Mouse (Mus musculus) adrenal gland, adult 2 months (tissue): Measurements from ENCODE around the gene Trim16. TPM values are rescaled to one million over a fixed set of nuclear protein-coding genes. Genes with fewer than 3 reads are reported as not detected.

ENCODE experiments used
- DNase-seq: peaks from one replicate; pipeline ENCODE4 v3.0.0; 2021
- long read RNA-seq: library from polyadenylated mRNA; stranded (forward); transcript quantifications from one replicate; pipeline ENCODE4 v2.0.0, GENCODE M21; 2021
- polyA plus RNA-seq: library from polyadenylated mRNA; depleted of rRNA; stranded (reverse); fragments of >200 nt; gene quantifications from 2 replicates; pipeline ENCODE4 v1.2.3, GENCODE M21; 2012; rRNA removed
- total RNA-seq, 2 experiments: library from RNA; stranded (reverse); gene quantifications; 2 replicates each; pipeline ENCODE4 v1.2.3; 2021

Gene Trim16
- 1 to 10 TPM; 5.7 to 9.6 TPM for total RNA-seq
- 1.7 and 2.2 TPM in 2 replicates for polyA plus RNA-seq
- long read RNA-seq, transcript Trim16-201 (6 exons, 3,906 nt) = major isoform, 10 of 15 reads
- long read RNA-seq, partial matches to known transcripts = 0 of 15 reads
- long read RNA-seq, other reads (novel, unspliced or antisense) = 5 of 15 reads

DNA sequence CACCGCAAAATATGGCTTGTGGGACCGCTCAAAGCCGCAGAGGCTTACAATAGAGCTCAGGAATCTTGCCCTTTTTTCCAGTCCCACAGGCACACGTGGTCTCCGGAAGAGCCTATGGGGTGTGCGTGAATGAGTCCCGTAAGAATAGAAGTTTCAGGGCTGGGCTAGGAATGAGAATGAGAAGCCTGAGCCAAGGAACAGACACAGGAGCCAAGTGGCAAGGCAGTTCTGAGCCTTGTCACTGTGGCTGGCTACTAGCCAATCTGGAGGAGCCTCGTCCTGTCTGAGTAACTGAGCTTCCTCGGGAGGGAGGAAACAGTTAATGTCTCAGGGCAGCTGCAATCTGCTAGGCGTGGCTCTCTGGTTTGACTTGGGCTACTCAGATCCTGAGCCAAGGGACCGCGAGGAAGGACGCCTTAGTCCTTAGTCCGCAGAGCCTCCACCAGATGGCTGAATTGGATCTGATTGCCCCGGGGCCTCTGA is at the start of gene Trim16:
Gene Trim16, plus strand, starts transcription at position 173 of the 483 bp plus-strand sequence.
- peak; percentile 82 for DNase-seq

DNA sequence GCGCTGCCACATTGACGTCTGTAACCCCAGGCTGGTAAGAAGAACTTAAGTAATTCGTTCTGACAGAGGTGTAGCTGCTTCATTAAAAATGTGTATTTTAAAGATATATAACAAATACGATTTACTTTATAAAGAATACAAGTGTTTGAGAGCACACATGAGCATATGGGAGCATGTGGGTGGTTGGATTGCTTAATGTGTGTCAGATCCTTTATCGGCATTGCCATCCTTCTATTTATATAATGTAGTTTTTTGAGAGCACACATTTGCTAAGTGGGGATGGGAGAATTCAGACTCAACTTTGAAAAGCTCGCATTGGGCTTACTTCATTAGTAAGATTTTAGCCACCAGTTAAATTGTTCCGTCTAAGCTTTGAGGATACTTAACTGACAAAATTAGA is 43.5 kb upstream of the Trim16 start:
- no peak for DNase-seq

DNA sequence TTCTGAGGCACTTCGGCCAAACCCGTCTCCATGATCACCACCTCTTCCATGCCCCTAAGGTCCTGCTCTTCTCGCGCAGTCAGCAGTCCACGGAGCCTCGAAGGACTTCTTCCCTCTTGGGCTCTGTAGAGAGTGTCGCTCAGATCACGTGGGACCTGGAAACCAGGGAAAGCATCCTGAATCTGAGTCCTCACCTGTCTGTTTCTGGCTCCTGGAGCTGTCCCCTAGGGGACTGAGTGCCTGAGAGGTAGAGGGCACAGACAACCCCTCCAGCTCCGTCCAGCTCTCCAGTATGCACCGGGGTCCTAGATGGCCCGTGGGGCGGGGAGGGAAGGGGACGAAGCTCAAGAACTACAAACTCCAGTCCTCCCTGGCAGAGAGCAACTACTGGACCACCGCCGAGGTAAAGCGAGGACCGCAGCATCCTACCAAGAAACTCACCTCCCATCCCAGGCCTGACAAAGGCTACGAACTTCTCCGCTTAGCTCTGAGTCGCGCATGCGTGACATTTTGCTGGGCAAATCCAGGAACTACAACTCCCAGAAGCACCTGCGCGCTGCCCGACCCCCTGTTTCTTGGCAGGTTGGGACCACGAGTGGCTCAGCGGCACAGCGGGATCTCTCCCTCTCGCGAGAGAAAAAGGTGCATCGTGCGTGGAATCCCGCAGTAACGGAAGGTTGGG is 31.0 kb upstream of the Trim16 start, which contains the start of gene Zfp286:
Gene Zfp286, minus strand, starts transcription at position 528 of the 682 bp plus-strand sequence.
- DNase-seq = peak; percentile 74

DNA sequence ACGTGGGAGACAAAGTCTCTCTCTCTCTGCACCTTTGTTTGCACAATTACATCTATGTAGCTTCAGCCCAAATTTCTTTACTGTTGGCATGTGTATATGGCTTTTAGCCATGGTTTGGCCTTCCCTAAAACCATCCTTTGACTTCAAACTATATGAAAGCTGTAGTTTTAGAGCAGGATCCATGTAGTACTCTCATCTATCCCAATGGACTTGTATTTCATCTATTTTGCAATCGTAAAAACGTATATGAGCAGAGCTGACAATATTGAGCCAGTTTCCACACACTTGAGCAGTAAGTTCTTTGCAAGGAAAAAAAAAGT is 30.5 kb upstream of the Trim16 start:
- DNase-seq = no peak

DNA sequence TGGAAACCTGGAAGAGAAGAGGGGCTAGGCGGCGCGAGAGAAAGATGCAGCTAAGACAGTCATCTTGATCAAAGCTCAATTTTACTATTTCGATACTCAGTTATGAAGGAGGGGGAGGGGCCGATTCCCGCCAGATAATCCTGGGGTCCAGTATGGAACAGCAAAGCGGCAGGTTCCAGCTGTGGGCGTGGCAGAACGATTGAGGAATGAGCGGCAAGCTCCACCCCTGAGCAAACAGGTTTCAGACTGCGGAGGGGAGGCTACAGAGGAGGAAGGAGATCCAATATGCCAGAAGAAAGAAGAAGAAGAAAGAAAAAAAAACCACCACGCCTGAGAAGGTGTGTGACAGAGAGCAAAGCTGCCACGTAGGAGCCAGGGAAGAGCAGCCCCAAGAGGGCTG is 15.9 kb upstream of the Trim16 start:
- no peak for DNase-seq

DNA sequence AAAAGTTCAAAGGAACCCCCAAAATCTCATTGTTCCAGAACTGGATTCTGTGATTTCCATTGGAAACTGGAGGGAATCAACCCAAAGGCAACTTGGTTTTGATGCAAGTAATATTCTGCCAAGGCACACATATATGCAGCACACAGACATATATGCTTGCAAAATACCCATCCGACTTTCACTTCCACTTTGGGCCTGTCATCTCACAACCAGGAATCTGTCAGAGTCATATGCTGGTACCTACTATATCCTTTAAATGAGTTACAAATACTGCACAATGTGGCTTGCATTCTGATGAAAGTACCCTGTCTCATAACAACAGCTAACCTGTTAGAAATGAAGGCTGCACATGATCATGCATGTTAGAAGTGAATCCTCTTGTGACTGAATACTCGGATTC is 12.1 kb upstream of the Trim16 start:
- no peak for DNase-seq

DNA sequence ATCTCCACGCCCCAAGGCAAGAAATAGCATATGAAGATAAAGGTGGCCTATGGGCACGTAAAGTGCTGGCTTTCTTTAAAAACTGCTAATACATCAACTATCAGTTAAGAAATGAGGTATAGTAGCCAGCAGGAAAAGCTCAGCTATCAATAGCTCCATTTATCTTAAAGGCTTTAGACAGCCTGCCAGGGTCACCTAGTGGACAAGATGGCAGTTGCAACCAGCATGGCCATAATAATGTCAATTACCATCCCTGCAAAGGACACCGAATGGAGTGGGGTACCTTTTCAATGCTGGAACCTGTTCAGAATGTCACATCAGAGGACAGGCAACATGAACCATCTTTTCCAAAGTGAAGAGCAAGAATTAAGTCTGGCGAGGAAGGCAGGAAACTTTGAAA is 10.8 kb upstream of the Trim16 start:
- no peak for DNase-seq

DNA sequence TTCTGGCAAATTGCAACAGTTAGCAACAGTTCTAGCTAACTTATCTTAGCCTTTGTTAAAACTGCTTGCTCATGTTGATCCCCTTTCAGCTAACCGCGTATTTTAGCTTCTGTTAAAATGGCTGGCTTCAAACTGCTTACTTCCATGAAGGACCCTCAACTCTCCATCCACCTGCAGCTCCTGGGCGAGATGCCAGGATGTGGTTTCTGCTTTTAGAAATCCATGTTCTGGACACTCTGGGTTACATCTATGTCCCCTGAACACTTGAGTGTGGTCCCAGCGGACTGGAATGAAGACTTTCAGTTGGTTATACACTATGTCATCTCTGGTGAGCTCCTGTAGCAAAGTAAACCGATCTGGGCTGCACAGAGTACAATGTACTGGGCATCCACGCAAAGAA is 7.8 kb upstream of the Trim16 start:
- no peak for DNase-seq

DNA sequence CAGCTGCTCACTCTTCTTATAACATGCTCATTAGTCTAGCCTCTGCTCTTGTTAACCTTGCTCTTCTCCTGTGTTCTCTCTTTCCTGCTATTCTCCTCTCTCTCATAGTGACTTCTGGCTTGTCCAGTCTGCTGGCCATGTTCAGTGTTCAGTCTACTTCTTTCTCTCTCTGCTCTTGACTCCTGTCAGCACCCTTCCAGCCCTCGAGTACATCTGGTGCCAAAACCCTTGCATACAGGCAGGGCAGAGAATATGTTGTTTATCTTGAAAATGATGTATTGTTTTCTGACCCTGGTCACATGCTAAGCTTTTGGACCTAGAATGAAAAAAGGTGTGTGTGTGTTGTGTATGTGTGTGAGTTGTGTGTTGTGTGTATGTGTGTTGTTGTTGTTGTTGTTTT is 6.5 kb upstream of the Trim16 start:
- no peak for DNase-seq

DNA sequence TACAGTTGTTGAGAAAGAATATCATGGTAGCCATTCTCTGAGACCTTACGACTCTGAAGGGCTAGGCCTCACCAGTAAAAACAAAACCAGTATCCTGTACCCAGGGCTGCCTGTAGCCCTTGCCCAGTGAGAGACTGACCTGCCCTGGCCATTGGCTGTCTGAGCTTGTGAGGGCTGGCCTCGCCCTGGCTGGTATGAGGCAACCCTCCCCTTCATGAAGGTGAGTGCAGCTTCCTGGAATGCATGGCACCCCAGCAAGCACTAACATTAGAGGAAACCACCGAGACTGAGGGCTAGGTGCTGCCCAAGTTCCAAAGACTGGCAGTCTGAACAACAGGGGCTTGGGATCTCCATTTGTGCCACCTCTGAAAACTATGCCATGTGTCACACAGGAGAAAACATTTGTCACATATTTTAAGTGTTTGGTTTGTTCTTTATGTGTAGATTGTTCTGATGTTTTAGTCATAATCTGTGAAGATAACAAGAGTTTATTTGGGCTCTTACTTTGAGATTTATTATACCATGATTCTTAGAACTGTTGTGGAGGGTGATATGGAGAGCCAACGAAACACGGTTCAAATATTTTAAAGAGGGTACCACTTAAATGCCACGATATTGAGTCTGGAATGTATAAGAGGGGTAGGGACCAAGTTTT is 5.9 kb upstream of the Trim16 start:
- no peak for DNase-seq

DNA sequence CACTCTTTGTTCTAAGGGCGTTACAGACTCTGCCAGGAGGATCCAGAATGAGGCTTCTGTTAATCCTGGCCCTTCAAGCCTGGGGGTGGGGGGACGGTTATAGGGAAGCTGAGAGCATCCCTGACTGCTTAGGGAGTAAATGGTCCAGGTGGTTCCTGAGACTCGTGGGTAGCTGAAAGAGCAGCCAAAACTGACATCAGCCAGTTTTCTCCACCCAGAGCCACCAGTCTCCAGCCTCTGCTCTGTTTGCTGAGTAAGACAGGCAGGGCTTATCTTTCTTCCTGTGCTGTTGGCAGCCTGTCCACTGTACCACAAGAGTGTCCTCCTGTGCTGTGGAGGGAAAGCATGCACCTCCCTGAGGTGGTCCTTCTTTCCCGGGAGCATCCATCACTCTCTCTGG is 5.4 kb upstream of the Trim16 start:
- DNase-seq = no peak

DNA sequence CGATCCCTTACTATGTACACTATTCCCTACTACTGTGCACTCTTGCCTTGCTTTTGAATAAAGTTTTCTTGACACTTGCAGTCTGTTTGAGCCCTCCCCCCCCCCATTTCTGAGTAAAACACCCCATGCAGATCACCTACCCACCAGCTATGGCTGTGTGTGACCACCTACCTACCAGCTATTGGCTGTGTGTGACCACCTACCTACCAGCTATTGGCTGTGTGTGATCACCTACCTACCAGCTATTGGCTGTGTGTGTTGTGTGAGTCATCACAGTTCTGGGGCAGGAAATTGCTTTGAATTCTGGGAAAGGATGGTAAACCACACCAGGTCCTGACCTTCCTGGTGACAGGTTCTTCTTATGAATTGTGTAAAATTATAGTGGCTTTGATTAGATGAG is 4.6 kb upstream of the Trim16 start:
- DNase-seq = no peak

DNA sequence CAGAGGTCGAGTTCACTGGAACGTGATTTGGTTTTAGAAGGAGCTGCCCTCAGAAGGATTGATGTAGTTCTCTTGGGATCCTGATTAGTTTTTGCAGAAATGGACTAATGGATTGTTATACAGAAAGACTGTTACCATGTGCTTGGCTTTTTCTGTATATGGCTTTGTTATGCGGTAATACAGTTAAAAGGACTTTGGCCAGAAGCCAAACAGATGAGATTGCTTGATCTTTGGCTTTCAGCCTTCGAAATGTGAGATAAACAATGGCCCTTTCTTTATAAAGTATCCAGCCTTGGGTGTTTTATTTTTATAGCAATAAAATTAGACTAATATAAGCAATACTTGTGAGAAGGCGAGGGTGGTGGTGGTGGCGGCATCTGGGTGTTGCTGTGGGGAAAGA is 3.4 kb upstream of the Trim16 start:
- no peak for DNase-seq

DNA sequence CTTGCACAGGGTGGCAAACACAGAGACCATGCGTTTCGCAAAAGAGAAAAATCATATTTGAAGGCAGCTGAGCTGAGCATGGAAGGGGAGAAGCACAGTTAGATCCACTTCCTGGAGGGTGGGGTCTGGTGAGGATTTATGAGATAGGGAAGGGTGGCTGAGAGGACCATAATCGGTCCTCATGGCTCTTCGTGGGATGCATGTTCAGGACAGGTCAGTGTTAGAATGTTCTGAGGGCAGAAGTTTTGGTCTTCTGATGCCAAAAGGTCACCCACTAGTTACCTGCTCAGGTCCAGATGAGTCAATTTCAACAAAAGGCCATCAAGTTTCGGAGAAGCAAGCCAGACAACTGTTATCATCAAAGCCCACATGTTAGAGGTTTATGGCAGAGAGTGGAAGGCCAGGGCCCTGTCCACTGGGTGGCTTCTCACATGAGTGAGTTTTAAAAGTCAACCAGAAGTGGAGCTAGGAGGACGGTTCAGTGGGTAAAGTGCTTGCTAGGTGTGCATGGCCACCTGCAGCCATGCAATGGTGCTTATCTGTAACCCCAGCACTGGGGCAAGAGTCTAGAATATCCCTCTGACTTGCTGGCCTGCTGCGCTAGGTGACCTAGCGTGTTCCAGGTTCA is 858 bp upstream of the Trim16 start:
- DNase-seq = no peak

DNA sequence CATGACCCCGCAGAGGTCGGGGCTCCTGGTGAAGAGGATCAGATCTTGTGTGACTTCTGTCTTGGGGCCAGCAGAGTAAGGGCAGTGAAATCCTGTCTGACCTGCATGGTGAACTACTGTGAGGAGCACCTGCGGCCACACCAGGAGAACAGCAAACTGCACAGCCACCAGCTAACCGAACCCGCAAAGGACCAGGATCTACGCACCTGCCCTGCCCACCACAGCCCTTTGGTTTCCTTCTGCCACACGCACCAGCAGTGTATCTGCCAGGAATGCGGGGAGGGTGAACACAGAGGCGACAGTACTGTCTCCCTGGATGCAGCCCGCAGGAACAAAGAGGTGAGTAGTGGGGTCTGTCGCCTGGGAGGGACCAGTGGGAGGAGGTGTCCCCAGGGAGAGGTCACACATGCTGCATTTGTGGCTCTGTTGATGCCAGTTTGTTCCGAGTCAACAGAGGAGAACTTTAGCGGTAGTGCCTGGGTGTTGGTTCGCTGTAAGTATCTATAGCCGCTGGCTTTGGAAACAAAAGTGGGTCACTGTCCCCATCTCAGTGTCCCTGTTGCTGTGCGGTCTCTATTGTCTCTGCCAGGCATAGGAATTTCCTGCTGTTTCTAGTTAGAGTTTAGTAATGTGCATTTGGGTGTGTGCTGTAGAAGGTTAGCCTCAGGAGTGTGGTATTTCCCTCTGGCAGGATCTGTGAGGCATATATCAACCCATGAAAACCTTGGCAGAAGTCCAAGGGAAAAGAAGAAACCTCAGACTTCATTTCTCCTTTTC is 818 bp downstream of the Trim16 start:
- peak; percentile 32 for DNase-seq

DNA sequence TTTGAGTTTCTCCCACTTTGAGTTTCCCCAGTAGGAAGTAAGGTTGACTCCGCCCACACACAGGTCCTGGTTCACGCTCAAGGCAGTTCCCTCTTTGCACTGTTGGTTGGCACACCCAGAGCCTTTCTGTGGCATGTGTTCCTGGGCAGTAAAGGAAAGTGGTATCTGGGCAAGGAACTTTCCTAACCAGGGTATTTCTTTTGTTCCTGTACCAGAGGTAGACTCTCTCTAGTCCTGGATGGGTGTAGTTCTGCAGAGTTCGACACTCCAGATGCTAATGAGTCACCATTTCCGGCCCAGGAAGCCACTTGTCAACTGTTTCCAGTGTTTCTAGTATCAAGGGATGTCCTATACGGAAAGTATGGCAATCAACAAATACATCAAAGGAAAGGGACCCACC is 1.9 kb downstream of the Trim16 start:
- DNase-seq = peak; percentile 35

DNA sequence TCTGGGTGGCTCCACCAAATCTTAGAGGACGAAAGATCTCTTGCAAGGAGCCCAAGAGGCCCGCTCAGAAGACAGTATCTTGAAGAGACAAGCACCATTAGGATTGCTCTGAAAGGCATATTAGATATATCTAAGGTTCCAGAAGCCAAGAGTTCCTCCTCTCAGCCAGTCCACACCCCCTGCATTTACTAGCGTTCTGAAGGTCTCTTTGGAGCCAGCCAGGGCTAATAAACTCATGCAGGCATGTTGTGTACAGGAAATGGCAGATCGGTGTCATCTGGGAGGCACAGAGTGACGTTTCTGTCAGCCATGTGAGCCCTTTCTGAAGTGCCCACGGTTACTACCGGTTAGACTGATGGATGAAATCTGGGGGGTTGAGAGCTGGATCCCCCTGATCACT is 4.2 kb downstream of the Trim16 start:
- DNase-seq = no peak

DNA sequence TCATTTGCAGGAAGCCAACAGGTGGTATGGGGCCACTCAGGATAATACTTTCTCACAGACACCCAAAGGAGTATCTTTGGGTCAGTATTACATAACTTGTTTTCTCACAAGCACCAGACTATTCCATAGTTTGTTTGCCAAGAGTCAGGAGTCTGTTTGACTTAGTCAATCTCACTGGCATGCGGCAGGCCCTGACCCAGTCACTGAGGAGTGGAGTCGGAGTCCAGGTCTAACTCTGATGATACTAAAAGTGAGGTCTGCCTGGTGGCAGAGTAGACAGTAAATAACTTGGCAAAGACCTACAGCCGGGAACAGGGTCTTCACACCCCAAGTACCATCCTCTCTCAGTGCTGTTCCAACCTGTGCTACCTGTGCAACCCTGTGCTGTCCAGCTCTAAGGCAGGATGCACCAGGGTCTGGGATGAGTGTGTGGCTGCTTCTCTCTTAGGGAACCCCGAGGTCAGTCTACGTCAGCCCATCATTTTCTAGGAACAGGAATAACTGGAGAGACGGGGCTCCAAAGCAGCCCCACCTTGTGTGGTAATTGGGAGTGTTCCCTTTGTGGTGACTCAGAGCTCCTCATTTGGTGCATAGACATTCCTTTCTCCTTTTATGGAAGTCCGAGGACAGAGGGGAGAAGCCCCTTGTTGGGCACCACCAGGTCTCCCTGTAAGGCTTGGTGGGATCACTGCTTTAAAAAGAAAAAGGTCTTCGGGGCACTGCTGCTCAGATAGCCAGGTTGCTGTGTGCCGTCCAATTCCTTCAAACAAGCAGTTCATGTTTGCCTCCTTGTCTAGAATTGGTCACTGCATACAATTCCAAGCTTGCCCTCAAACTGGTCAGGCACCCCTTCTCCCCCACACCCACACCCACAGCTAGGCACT is 5.4 kb downstream of the Trim16 start:
- DNase-seq = no peak

DNA sequence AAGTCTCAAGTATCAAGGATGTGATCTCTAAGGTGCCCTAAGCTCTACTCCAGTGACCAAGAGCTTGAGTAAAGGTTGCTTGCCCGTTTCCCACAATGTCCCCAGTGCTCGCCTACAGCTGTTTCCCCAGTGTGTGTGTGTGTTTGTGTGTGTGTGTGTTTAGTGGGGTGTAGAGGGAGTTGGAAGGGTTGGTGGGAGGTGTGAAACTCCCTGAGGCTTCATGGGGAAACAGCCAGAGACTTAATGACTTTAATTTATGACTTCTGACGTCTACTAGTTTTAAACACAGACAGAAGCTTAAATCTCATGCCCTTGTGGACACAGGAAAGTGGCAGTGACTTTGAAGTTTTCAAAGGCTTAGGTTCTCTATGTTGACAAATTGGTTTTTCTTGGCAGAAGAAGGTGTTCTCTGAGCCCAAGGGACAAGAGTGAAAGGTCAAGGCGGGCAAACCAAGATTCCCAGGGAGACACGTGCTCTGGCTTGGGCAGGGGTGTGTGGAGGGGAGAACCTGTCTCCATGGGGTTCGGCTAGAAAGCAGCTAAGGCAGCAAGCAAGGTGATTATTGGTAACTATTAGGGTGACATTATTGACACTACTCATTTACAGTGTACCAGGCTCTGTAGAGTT is 6.2 kb downstream of the Trim16 start:
- peak; percentile 69 for DNase-seq

DNA sequence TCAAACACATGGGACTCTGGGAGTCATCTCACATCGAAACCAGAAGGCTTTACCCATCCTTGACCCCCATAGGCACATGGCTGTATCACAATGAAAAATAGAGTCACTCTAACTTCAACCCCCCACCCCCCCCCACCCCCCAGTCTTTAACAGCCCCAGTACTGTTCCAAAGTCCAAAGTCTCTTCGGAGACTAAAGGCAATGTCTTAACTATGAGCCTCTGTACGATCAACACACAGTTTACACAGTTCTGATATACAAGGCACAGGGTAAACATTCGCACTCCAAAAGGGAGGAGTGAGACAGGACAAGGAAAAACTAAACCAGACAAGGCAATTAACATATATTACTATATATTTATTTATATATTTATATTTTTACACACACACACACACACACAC is 7.1 kb downstream of the Trim16 start:
- DNase-seq = no peak

DNA sequence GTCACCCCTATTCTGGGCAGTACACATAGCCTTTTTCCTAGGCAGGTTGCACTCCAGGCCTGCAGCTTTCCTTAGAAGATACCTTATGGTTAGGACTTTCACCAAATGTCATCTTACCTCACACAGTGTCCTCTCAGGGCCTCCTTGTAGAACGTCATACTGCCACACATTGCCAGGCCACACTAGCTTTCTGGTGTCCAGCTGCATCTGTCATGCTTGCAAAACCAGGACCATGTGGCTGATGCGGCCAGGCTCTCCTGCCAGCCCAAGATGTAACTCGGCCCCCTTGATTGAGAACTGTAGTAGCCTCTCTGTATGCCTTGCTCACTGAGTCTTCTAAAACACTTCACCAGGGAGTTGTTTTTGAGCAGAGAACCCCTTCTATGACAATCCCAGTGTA is 7.9 kb downstream of the Trim16 start:
- no peak for DNase-seq
